Comparison of ENCODE assay signal across 8 mouse cellular contexts in genomic region chr15:11320481-11320880, GRCm38 (mm10).
DNase-seq lines count a peak whose midpoint lies in the region; ATAC-seq and TF ChIP-seq lines count a peak whose summit lies in the region.

No protein-coding gene starts in this region.

- H3K4me3 ChIP-seq in left cerebral cortex, adult 2 months, result no peak overlapping the region
- H3K4me3 ChIP-seq in embryonic fibroblast, embryonic 13.5 days (ENCODE audit: insufficient read depth, low read length), result no peak overlapping the region
- no peak overlapping the region for H3K4me3 ChIP-seq in hindbrain, embryonic 14.5 days (replicated peaks; ENCODE audit: low read length)
- H3K4me3 ChIP-seq in midbrain, embryonic 15.5 days, result no peak overlapping the region

- peak; percentile 79 for ATAC-seq in hindbrain, embryonic 14.5 days (ENCODE audit: low FRiP score)
- 0 out of 2 replicates have a peak, but pooled peaks have one; percentile 65 for ATAC-seq in midbrain, embryonic 15.5 days (replicated peaks)

- H3K4me1 ChIP-seq in embryonic fibroblast, embryonic 13.5 days (ENCODE audit: control insufficient read depth, insufficient read depth, low read length), result no peaks in the 10 kb centered on the region; the same call in 1 of the 2 replicates
- no peaks in the 10 kb centered on the region for H3K4me1 ChIP-seq in hindbrain, embryonic 14.5 days (replicated peaks; ENCODE audit: control insufficient read depth, insufficient read depth, low read length)
- H3K4me1 ChIP-seq in midbrain, embryonic 15.5 days, result no peaks in the 10 kb centered on the region

- no peak for TF ChIP-seq POLR2A in embryonic fibroblast, embryonic 13.5 days (IDR thresholded peaks at IDR 0.05; ENCODE audit: low read depth, low read length)

- H3K9me3 ChIP-seq in hindbrain, embryonic 14.5 days (ENCODE audit: control insufficient read depth, low read length), result no peaks in the 10 kb centered on the region
- H3K9me3 ChIP-seq in midbrain, embryonic 15.5 days, result no peaks in the 10 kb centered on the region

- intact Hi-C loops in left cerebral cortex, adult 2 months (cut with DNase I), result loop anchor here (1.0 to 5.0 kb wide), 3 partner anchors 57 to 400 kb away; no protein-coding TSS in a partner anchor
- intact Hi-C loops in left cerebral cortex, postnatal 25 days (cut with DNase I), result loop anchor here (1.0 to 5.0 kb wide), 3 partner anchors 57 to 400 kb away; no protein-coding TSS in a partner anchor

- H3K36me3 ChIP-seq in hindbrain, embryonic 14.5 days (replicated peaks; ENCODE audit: control insufficient read depth, insufficient read depth), result no peaks in the 10 kb centered on the region
- no peaks in the 10 kb centered on the region for H3K36me3 ChIP-seq in midbrain, embryonic 15.5 days (replicated peaks)

- peak; percentile 33 to 46 for DNase-seq in left cerebral cortex, adult 2 months (ENCODE audit: extremely low spot score in 1 of 2, low spot score in 2 of 2)
- no peak for DNase-seq in left cerebral cortex, adult 8-10 months (ENCODE audit: low spot score in 2 of 2)
- DNase-seq in adrenal gland, adult 2 months, result peak; percentile 53
- peak; percentile 78 for DNase-seq in hindbrain, embryonic 14.5 days (ENCODE audit: low spot score)
- DNase-seq in left cerebral cortex, postnatal 25 days (ENCODE audit: low spot score in 2 of 2), result peak; percentile 17 to 53
- peak; percentile 62 for DNase-seq in urinary bladder, postnatal 25 days (ENCODE audit: low spot score)

- no peak overlapping the region for H3K27ac ChIP-seq in left cerebral cortex, adult 2 months
- no peak overlapping the region for H3K27ac ChIP-seq in embryonic fibroblast, embryonic 13.5 days (ENCODE audit: insufficient read depth, low read length)
- no peak overlapping the region for H3K27ac ChIP-seq in hindbrain, embryonic 14.5 days
- no peak overlapping the region for H3K27ac ChIP-seq in midbrain, embryonic 15.5 days

- 37% methylated on average over 8 of the region's 8 CpGs for WGBS in hindbrain, embryonic 14.5 days
- WGBS in midbrain, embryonic 15.5 days, result 28% methylated on average over 8 of the region's 8 CpGs

- TF ChIP-seq CTCF in left cerebral cortex, adult 2 months (IDR thresholded peaks at IDR 0.05), result peak; percentile 76
- TF ChIP-seq CTCF in embryonic fibroblast, embryonic 13.5 days (IDR thresholded peaks at IDR 0.05; ENCODE audit: borderline replicate concordance, insufficient read depth, low read length), result peak; percentile 89; the same call in 1 of the 2 replicates

- H3K27me3 ChIP-seq in hindbrain, embryonic 14.5 days (ENCODE audit: control insufficient read depth, insufficient read depth, low read length), result no peaks in the 10 kb centered on the region
- no peaks in the 10 kb centered on the region for H3K27me3 ChIP-seq in midbrain, embryonic 15.5 days (replicated peaks)

- no peak overlapping the region for H3K4me2 ChIP-seq in hindbrain, embryonic 14.5 days (replicated peaks)
- H3K4me2 ChIP-seq in midbrain, embryonic 15.5 days, result no peak overlapping the region

- no peak overlapping the region for H3K9ac ChIP-seq in hindbrain, embryonic 14.5 days
- H3K9ac ChIP-seq in midbrain, embryonic 15.5 days, result no peak overlapping the region

Comparison
In these comparisons a context has a peak if more than half of its experiments do, and no peak if none do; other contexts are left out.
1. DNase-seq: peak in left cerebral cortex, adult 2 months (2 of 2), adrenal gland, adult 2 months (single experiment), hindbrain, embryonic 14.5 days (single experiment), left cerebral cortex, postnatal 25 days (2 of 2) and urinary bladder, postnatal 25 days (single experiment); none in left cerebral cortex, adult 8-10 months (0 of 2).